Mouse (Mus musculus): ENCODE measurements around the gene Slc35f6. TPM values are rescaled to one million over a fixed set of nuclear protein-coding genes. Genes with fewer than 3 reads are reported as not detected.

The Slc35f6 gene
- polyA plus RNA-seq, 1 experiment from 2014 or later, result 27.5 TPM

DNA sequence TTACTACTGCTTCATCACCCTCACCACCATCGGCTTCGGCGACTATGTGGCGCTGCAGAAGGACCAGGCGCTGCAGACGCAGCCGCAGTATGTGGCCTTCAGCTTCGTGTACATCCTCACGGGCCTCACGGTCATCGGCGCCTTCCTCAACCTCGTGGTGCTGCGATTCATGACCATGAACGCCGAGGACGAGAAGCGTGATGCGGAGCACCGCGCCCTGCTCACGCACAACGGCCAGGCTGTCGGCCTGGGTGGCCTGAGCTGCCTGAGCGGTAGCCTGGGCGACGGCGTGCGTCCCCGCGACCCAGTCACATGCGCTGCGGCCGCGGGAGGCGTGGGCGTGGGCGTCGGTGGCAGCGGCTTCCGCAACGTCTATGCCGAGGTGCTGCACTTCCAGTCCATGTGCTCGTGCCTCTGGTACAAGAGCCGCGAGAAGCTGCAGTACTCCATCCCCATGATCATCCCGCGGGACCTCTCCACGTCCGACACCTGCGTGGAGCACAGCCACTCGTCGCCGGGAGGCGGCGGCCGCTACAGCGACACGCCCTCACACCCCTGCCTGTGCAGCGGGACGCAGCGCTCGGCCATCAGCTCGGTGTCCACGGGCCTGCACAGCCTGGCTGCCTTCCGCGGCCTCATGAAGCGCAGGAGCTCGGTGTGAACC, 25.4 kb upstream of the Slc35f6 start:
- Histone ChIP-seq H3K27me3 (peaks cover 68% of the 10 kb centered on the region), H3K4me3 (peak overlapping the region; percentile 52), H3K4me1 (peaks cover 18% of the 10 kb centered on the region), H3K9me3 (no peaks in the 10 kb centered on the region), H3K9ac (peak overlapping the region; percentile 69), H3K36me3 (no peaks in the 10 kb centered on the region), H3K27ac (no peak overlapping the region), H3K4me2 (replicated peaks) (peak overlapping the region; percentile 96)
- ATAC-seq (ENCODE audit: low FRiP score, low read depth), result peak; percentile 59
- WGBS, result 2% methylated on average over 69 of the region's 69 CpGs

DNA sequence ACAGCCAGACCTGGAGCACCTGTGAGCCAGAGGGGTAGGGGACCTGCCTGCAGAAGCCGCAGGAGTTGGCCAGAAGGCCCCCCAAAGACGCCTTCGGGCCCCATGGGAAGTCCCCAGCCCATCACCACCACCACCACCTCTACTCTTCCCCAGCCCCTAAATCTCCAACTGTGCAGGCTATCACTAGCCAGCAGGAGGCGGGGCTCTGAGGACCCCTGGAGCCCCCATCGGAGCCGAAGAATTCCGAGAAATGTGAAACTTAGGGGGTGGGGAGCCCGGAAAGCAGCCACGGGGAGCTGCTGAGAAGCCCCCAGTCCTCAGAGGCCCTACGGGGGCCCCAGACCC, 24.9 kb upstream of the Slc35f6 start:
- peak overlapping the region; percentile 69 for H3K9ac ChIP-seq
- peak; percentile 59; the same call in 1 of the 2 replicates for ATAC-seq (ENCODE audit: low FRiP score, low read depth)
- no peak overlapping the region for H3K27ac ChIP-seq
- no peaks in the 10 kb centered on the region for H3K36me3 ChIP-seq
- peak overlapping the region; percentile 52 for H3K4me3 ChIP-seq
- peaks cover 63% of the 10 kb centered on the region for H3K27me3 ChIP-seq
- H3K9me3 ChIP-seq, result no peaks in the 10 kb centered on the region
- peak overlapping the region; percentile 96 for H3K4me2 ChIP-seq (replicated peaks)
- 2% methylated on average over 10 of the region's 10 CpGs for WGBS
- peaks cover 17% of the 10 kb centered on the region for H3K4me1 ChIP-seq

DNA sequence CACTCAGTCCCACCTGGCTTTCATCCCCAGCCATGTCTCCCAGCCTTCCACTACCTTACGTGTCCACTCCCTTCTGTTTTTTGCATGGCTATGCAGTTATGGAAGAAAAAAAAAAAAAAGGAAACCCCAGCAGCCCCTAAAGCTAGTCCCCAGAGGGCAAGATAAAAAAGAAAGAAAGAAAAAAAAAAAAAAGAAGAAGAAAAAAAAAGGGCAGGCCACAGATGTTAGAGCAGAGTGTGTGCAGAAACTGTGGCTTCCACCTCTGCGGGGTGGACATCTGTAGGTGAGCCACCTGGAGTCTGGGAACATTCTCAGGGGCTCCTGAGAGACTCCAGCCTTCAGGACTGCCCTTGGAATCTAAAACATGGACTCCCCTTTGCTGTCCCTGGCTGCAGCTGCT, 24.4 kb upstream of the Slc35f6 start:
- peaks cover 57% of the 10 kb centered on the region for H3K27me3 ChIP-seq
- no peak overlapping the region for H3K27ac ChIP-seq
- 53% methylated on average over 2 of the region's 2 CpGs for WGBS
- peak overlapping the region; percentile 96 for H3K4me2 ChIP-seq (replicated peaks)
- ATAC-seq (ENCODE audit: low FRiP score, low read depth), result no peak
- H3K36me3 ChIP-seq, result no peaks in the 10 kb centered on the region
- H3K4me1 ChIP-seq, result peaks cover 14% of the 10 kb centered on the region
- peak overlapping the region; percentile 69; the same call in 1 of the 2 replicates for H3K9ac ChIP-seq
- no peaks in the 10 kb centered on the region for H3K9me3 ChIP-seq
- peak overlapping the region; percentile 52 for H3K4me3 ChIP-seq

DNA sequence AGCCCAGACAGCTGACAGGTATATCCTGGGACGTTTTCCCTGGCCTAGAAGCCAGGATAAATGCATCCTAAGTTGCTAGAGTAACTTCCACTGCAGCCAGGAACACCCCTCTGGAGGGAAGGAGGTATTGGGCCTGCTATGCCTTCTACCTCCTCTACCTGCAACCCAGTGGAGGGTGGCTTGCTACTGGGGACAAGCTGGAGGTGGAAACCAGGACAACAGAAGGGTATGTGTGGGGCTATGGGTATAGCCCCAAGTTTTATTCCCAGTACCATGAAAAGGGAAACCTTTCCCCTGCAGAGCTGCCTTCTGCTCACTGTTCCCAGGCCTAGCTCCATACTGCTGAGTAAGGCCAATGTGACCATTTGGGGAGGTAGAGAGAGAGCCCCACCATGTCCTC, 23.4 kb upstream of the Slc35f6 start:
- no peak overlapping the region for H3K4me3 ChIP-seq
- H3K4me1 ChIP-seq, result peaks cover 14% of the 10 kb centered on the region
- H3K27me3 ChIP-seq, result peaks cover 52% of the 10 kb centered on the region
- H3K27ac ChIP-seq, result no peak overlapping the region
- 24% methylated on average over 1 of the region's 1 CpGs for WGBS
- H3K4me2 ChIP-seq (replicated peaks), result no peak overlapping the region
- no peak for ATAC-seq (ENCODE audit: low FRiP score, low read depth)
- H3K9me3 ChIP-seq, result no peaks in the 10 kb centered on the region
- H3K36me3 ChIP-seq, result no peaks in the 10 kb centered on the region
- H3K9ac ChIP-seq, result no peak overlapping the region

- ATAC-seq (ENCODE audit: low FRiP score, low read depth), result no peak
- WGBS, result 39% methylated on average over 4 of the region's 4 CpGs
- no peaks in the 10 kb centered on the region for H3K9me3 ChIP-seq
- no peak overlapping the region for H3K9ac ChIP-seq
- H3K27me3 ChIP-seq, result peaks cover 50% of the 10 kb centered on the region
- H3K4me1 ChIP-seq, result peaks cover 14% of the 10 kb centered on the region
- H3K36me3 ChIP-seq, result no peaks in the 10 kb centered on the region
- no peak overlapping the region for H3K4me2 ChIP-seq (replicated peaks)
- no peak overlapping the region for H3K27ac ChIP-seq
- no peak overlapping the region for H3K4me3 ChIP-seq
Measured at GRCm38 (mm10) chr5:30624908-30625307, 22.8 kb upstream of the Slc35f6 start.

DNA sequence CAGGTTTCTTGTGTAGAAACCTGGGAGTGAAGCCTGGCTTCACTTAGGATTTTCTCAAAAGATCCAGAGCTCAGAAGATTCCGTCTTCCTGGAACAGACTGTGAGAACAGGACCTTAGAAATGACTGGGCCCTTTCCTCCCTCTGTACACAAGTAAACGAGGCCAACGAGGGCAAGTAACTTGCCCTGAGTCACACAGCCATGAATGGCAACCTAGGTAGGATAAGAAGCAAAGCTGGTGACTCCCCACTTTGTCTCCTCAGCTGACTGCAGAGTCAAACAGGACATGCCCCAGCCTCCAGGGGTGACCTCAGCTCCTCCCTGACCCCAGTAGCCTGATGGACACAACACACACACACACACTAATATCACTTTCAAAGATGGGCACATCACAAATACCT, 22.4 kb upstream of the Slc35f6 start:
- Histone ChIP-seq H3K36me3 (no peaks in the 10 kb centered on the region), H3K4me1 (peaks cover 14% of the 10 kb centered on the region), H3K4me3 (no peak overlapping the region), H3K27me3 (peaks cover 48% of the 10 kb centered on the region), H3K9me3 (no peaks in the 10 kb centered on the region), H3K4me2 (replicated peaks) (no peak overlapping the region), H3K27ac (no peak overlapping the region), H3K9ac (no peak overlapping the region)
- 64% methylated on average over 3 of the region's 3 CpGs for WGBS
- ATAC-seq (ENCODE audit: low FRiP score, low read depth), result no peak

GRCm38 (mm10) chr5:30626331-30627105, 21.2 kb upstream of the Slc35f6 start:
- H3K27ac ChIP-seq, result no peak overlapping the region
- WGBS, result 77% methylated on average over 8 of the region's 8 CpGs
- no peaks in the 10 kb centered on the region for H3K9me3 ChIP-seq
- peaks cover 14% of the 10 kb centered on the region for H3K4me1 ChIP-seq
- no peak for ATAC-seq (ENCODE audit: low FRiP score, low read depth)
- H3K4me2 ChIP-seq (replicated peaks), result no peak overlapping the region
- no peaks in the 10 kb centered on the region for H3K36me3 ChIP-seq
- no peak overlapping the region for H3K4me3 ChIP-seq
- H3K9ac ChIP-seq, result no peak overlapping the region
- peaks cover 37% of the 10 kb centered on the region for H3K27me3 ChIP-seq

GRCm38 (mm10) chr5:30628511-30628910, 19.2 kb upstream of the Slc35f6 start:
- no peaks in the 10 kb centered on the region for H3K9me3 ChIP-seq
- ATAC-seq (ENCODE audit: low FRiP score, low read depth), result no peak
- no peaks in the 10 kb centered on the region for H3K36me3 ChIP-seq
- H3K9ac ChIP-seq, result no peak overlapping the region
- H3K27ac ChIP-seq, result no peak overlapping the region
- H3K4me3 ChIP-seq, result no peak overlapping the region
- WGBS, result 77% methylated on average over 3 of the region's 3 CpGs
- H3K4me1 ChIP-seq, result no peaks in the 10 kb centered on the region
- H3K27me3 ChIP-seq, result peaks cover 22% of the 10 kb centered on the region
- no peak overlapping the region for H3K4me2 ChIP-seq (replicated peaks)

DNA sequence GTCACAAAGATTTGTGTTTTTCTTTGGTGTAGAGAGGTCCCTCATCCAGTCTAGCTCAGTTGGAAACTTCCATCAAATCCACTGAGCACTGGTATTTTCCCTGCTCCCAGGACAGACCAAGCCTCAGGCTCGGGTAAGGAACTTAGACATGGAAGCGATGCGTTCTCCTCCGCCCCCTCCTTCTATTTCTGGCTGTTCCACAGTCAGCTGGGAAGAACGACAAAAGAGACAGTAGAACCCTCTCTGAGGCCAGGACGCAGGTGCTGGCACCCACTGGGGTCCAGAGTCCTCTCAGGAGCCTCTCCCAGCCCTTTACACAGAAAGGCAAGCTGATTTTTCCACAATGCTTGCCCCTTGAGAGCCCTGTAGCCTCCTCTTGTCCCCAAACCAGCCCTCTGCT, 17.3 kb upstream of the Slc35f6 start:
- H3K4me2 ChIP-seq (replicated peaks), result no peak overlapping the region
- no peak overlapping the region for H3K27ac ChIP-seq
- 79% methylated on average over 6 of the region's 6 CpGs for WGBS
- no peaks in the 10 kb centered on the region for H3K36me3 ChIP-seq
- H3K9ac ChIP-seq, result no peak overlapping the region
- peaks cover 9% of the 10 kb centered on the region for H3K27me3 ChIP-seq
- no peak overlapping the region for H3K4me3 ChIP-seq
- no peaks in the 10 kb centered on the region for H3K4me1 ChIP-seq
- ATAC-seq (ENCODE audit: low FRiP score, low read depth), result no peak
- no peaks in the 10 kb centered on the region for H3K9me3 ChIP-seq

- Histone ChIP-seq H3K4me3 (no peak overlapping the region), H3K27ac (no peak overlapping the region), H3K4me1 (no peaks in the 10 kb centered on the region), H3K9ac (no peak overlapping the region), H3K4me2 (replicated peaks) (no peak overlapping the region), H3K27me3 (peaks cover 2% of the 10 kb centered on the region; the same call in 1 of the 2 replicates), H3K9me3 (no peaks in the 10 kb centered on the region), H3K36me3 (no peaks in the 10 kb centered on the region)
- WGBS, result 64% methylated on average over 1 of the region's 1 CpGs
- no peak for ATAC-seq (ENCODE audit: low FRiP score, low read depth)
Measured at GRCm38 (mm10) chr5:30632134-30632533, 15.6 kb upstream of the Slc35f6 start.

GRCm38 (mm10) chr5:30636994-30637393, 10.7 kb upstream of the Slc35f6 start:
- no peak overlapping the region for H3K9ac ChIP-seq
- no peak overlapping the region for H3K4me2 ChIP-seq (replicated peaks)
- H3K27ac ChIP-seq, result no peak overlapping the region
- H3K9me3 ChIP-seq, result no peaks in the 10 kb centered on the region
- no peaks in the 10 kb centered on the region for H3K27me3 ChIP-seq
- no peaks in the 10 kb centered on the region for H3K36me3 ChIP-seq
- 48% methylated on average over 7 of the region's 7 CpGs for WGBS
- ATAC-seq (ENCODE audit: low FRiP score, low read depth), result no peak
- no peak overlapping the region for H3K4me3 ChIP-seq
- H3K4me1 ChIP-seq, result no peaks in the 10 kb centered on the region

GRCm38 (mm10) chr5:30638041-30638440, 9.7 kb upstream of the Slc35f6 start:
- H3K27ac ChIP-seq, result no peak overlapping the region
- H3K27me3 ChIP-seq, result no peaks in the 10 kb centered on the region
- H3K9ac ChIP-seq, result no peak overlapping the region
- no peaks in the 10 kb centered on the region for H3K36me3 ChIP-seq
- H3K4me2 ChIP-seq (replicated peaks), result no peak overlapping the region
- H3K4me1 ChIP-seq, result no peaks in the 10 kb centered on the region
- 3% methylated on average over 6 of the region's 6 CpGs for whole genome bisulfite sequencing
- H3K4me3 ChIP-seq, result no peak overlapping the region
- peak; percentile 85; the same call in 1 of the 2 replicates for ATAC-seq (ENCODE audit: low FRiP score, low read depth)
- H3K9me3 ChIP-seq, result no peaks in the 10 kb centered on the region
